10 mouse cellular contexts compared by ENCODE assay signal in the genomic region with DNA sequence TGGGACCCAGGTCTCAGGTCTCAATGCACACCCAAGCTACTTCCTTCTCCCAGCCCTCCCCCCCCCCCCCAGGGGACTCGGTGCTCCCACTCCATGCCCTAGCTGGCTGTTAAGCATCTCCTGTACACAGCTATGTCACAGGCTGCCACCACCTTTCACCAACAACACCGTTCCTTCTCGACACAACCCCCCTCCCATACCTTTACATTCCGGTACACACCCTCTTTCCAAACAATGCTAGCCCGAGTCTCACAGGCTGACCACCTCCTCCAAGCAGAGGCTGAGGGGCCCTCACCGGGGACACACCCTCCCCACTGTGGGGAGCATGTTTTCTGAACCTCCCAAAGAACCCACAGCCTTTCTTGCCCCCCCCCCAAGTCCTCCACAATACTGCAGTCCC. TPM values are rescaled to one million over a fixed set of nuclear protein-coding genes. Genes with fewer than 3 reads are reported as not detected.
DNase-seq lines count a peak whose midpoint lies in the region; ATAC-seq lines count a peak whose summit lies in the region.
"Had no signal": no experiment of that assay in that cellular context is flagged by ENCODE, and none has a peak within 500 bp of the region (broad histone marks: within the 10 kb centered on the region; RNA-seq: fewer than 3 reads in every experiment).

No protein-coding gene starts in this region.

- H3K4me3 ChIP-seq in lung, embryonic 16.5 days (ENCODE audit: low read length): peak overlapping the region; percentile 52
- peak overlapping the region; percentile 51 for H3K4me3 ChIP-seq in forebrain, embryonic 14.5 days (ENCODE audit: low read depth, low read length)
- peak overlapping the region; percentile 59 for H3K4me3 ChIP-seq in limb, embryonic 15.5 days
- H3K4me3 ChIP-seq in stomach, embryonic 16.5 days (replicated peaks; ENCODE audit: low read length): peak overlapping the region; percentile 59
- H3K4me3 ChIP-seq: liver, embryonic 12.5 days had no signal

- peak overlapping the region; percentile 49 for H3K9ac ChIP-seq in lung, embryonic 16.5 days (ENCODE audit: low read length)
- peak overlapping the region; percentile 74; the same call in 1 of the 2 replicates for H3K9ac ChIP-seq in forebrain, embryonic 14.5 days (ENCODE audit: low read length)
- no peak overlapping the region for H3K9ac ChIP-seq in limb, embryonic 15.5 days
- peak overlapping the region; percentile 64 for H3K9ac ChIP-seq in stomach, embryonic 16.5 days (ENCODE audit: low read length)
- H3K9ac ChIP-seq: liver, embryonic 12.5 days had no signal

- H3K4me1 ChIP-seq in lung, embryonic 16.5 days (replicated peaks; ENCODE audit: control insufficient read depth, insufficient read depth, low read length): peaks cover 41% of the 10 kb centered on the region
- peaks cover 40% of the 10 kb centered on the region for H3K4me1 ChIP-seq in forebrain, embryonic 14.5 days (ENCODE audit: control insufficient read depth, insufficient read depth, low read length)
- peaks cover 65% of the 10 kb centered on the region for H3K4me1 ChIP-seq in limb, embryonic 15.5 days
- peaks cover 38% of the 10 kb centered on the region for H3K4me1 ChIP-seq in stomach, embryonic 16.5 days (ENCODE audit: control insufficient read depth, insufficient read depth, low read length)

- H3K9me3 ChIP-seq in lung, embryonic 16.5 days (ENCODE audit: control insufficient read depth, low read length): no peaks in the 10 kb centered on the region
- H3K9me3 ChIP-seq in forebrain, embryonic 14.5 days (replicated peaks; ENCODE audit: control insufficient read depth, low read length): no peaks in the 10 kb centered on the region
- H3K9me3 ChIP-seq in limb, embryonic 15.5 days: no peaks in the 10 kb centered on the region
- H3K9me3 ChIP-seq in stomach, embryonic 16.5 days (replicated peaks; ENCODE audit: control insufficient read depth, low read length): no peaks in the 10 kb centered on the region
- H3K9me3 ChIP-seq: liver, embryonic 12.5 days had no signal

- DNase-seq in lung, postnatal 14 days: no peak
- no peak for DNase-seq in forebrain, embryonic 14.5 days (ENCODE audit: low spot score)
- no peak for DNase-seq in cerebellum, adult 18-20 months
- no peak for DNase-seq in left cerebral cortex, adult 11 months (ENCODE audit: low spot score)
- no peak for DNase-seq in thymus, adult 18-20 months
- DNase-seq: gastrocnemius, postnatal 10 days had no signal

- ATAC-seq in lung, embryonic 16.5 days (ENCODE audit: low read depth): peak; percentile 55
- ATAC-seq in forebrain, embryonic 14.5 days: no peak
- ATAC-seq in limb, embryonic 15.5 days (ENCODE audit: insufficient number of reproducible peaks, low FRiP score, low TSS enrichment, low read depth): no peak
- ATAC-seq in stomach, embryonic 16.5 days (ENCODE audit: insufficient read depth, low FRiP score): peak; percentile 76
- ATAC-seq: liver, embryonic 12.5 days had no signal

- 7% methylated on average over 6 of the region's 6 CpGs for WGBS in lung, embryonic 16.5 days
- WGBS in forebrain, embryonic 14.5 days: 2% methylated on average over 6 of the region's 6 CpGs
- WGBS in limb, embryonic 15.5 days: 8% methylated on average over 6 of the region's 6 CpGs
- 10% methylated on average over 6 of the region's 6 CpGs for WGBS in stomach, embryonic 16.5 days

- no peaks in the 10 kb centered on the region for H3K27me3 ChIP-seq in lung, embryonic 16.5 days (ENCODE audit: control insufficient read depth, insufficient read depth, low read depth, low read length)
- no peaks in the 10 kb centered on the region for H3K27me3 ChIP-seq in forebrain, embryonic 14.5 days (replicated peaks; ENCODE audit: control insufficient read depth, insufficient read depth, low read length)
- no peaks in the 10 kb centered on the region for H3K27me3 ChIP-seq in limb, embryonic 15.5 days
- no peaks in the 10 kb centered on the region for H3K27me3 ChIP-seq in stomach, embryonic 16.5 days (ENCODE audit: control insufficient read depth, insufficient read depth, low read length)

- H3K4me2 ChIP-seq in lung, embryonic 16.5 days (ENCODE audit: low read depth, low read length): peak overlapping the region; percentile 75
- H3K4me2 ChIP-seq in forebrain, embryonic 14.5 days (ENCODE audit: low read length): peak overlapping the region; percentile 76
- peak overlapping the region; percentile 94 for H3K4me2 ChIP-seq in limb, embryonic 15.5 days
- H3K4me2 ChIP-seq in stomach, embryonic 16.5 days (ENCODE audit: low read depth, low read length): peak overlapping the region; percentile 70

- peak overlapping the region; percentile 84 for H3K27ac ChIP-seq in lung, embryonic 16.5 days (ENCODE audit: low read length)
- H3K27ac ChIP-seq in forebrain, embryonic 14.5 days (ENCODE audit: low read depth, low read length): no peak overlapping the region
- H3K27ac ChIP-seq in limb, embryonic 15.5 days: no peak overlapping the region
- peak overlapping the region; percentile 88 for H3K27ac ChIP-seq in stomach, embryonic 16.5 days (ENCODE audit: low read length)
- H3K27ac ChIP-seq: liver, embryonic 12.5 days had no signal

- H3K36me3 ChIP-seq in lung, embryonic 16.5 days (ENCODE audit: control insufficient read depth, insufficient read depth, low read length): no peaks in the 10 kb centered on the region
- H3K36me3 ChIP-seq in forebrain, embryonic 14.5 days (ENCODE audit: control insufficient read depth, insufficient read depth, low read length): peaks cover 5% of the 10 kb centered on the region
- H3K36me3 ChIP-seq in limb, embryonic 15.5 days: no peaks in the 10 kb centered on the region
- H3K36me3 ChIP-seq in stomach, embryonic 16.5 days (ENCODE audit: control insufficient read depth, insufficient read depth, low read length): no peaks in the 10 kb centered on the region
- H3K36me3 ChIP-seq: liver, embryonic 12.5 days had no signal

RNA-seq across cellular contexts. Expression of a gene that starts 2.5 kb away (rescaled TPM):
- polyA plus RNA-seq in lung, embryonic 16.5 days (2015; fragmentation: Nextera tagmentation; extraction: Ambion mirVana): 15.2 and 15.3 TPM in 2 replicates
- 5.2 and 5.9 TPM in 2 replicates for polyA plus RNA-seq in forebrain, embryonic 14.5 days (2014; fragmentation: Nextera tagmentation; extraction: Ambion mirVana)
- 14.3 and 15.8 TPM in 2 replicates for polyA plus RNA-seq in limb, embryonic 15.5 days (2015; fragmentation: Nextera tagmentation; extraction: Ambion mirVana)
- polyA plus RNA-seq in stomach, embryonic 16.5 days (2015; fragmentation: Nextera tagmentation; extraction: Ambion mirVana): 39.8 and 44.1 TPM in 2 replicates

RNA-seq across cellular contexts. Expression of a gene that starts 19.0 kb away (rescaled TPM):
- 0.24 TPM in 1 of 2 replicates, not detected in the other for polyA plus RNA-seq in lung, embryonic 16.5 days (2015; fragmentation: Nextera tagmentation; extraction: Ambion mirVana)
- polyA plus RNA-seq in forebrain, embryonic 14.5 days (2014; fragmentation: Nextera tagmentation; extraction: Ambion mirVana): not detected in 2 replicates
- 0.40 TPM in 1 of 2 replicates, not detected in the other for polyA plus RNA-seq in limb, embryonic 15.5 days (2015; fragmentation: Nextera tagmentation; extraction: Ambion mirVana)
- polyA plus RNA-seq in stomach, embryonic 16.5 days (2015; fragmentation: Nextera tagmentation; extraction: Ambion mirVana): 0.95 and 1.3 TPM in 2 replicates
- polyA plus RNA-seq: liver, embryonic 12.5 days had no signal

RNA-seq across cellular contexts. Expression of a gene that starts 29.1 kb away (rescaled TPM):
- not detected in 2 replicates for polyA plus RNA-seq in lung, embryonic 16.5 days (2015; fragmentation: Nextera tagmentation; extraction: Ambion mirVana)
- 0.24 TPM in 1 of 2 replicates, not detected in the other for polyA plus RNA-seq in forebrain, embryonic 14.5 days (2014; fragmentation: Nextera tagmentation; extraction: Ambion mirVana)
- not detected in 2 replicates for polyA plus RNA-seq in limb, embryonic 15.5 days (2015; fragmentation: Nextera tagmentation; extraction: Ambion mirVana)
- polyA plus RNA-seq in stomach, embryonic 16.5 days (2015; fragmentation: Nextera tagmentation; extraction: Ambion mirVana): not detected in 2 replicates
- polyA plus RNA-seq: liver, embryonic 12.5 days had no signal

Comparison
In these comparisons a context has a peak if more than half of its experiments do, and no peak if none do; other contexts are left out.
1. ATAC-seq: peak in lung, embryonic 16.5 days (single experiment) and stomach, embryonic 16.5 days (single experiment); none in forebrain, embryonic 14.5 days (single experiment) and limb, embryonic 15.5 days (single experiment).
2. H3K27ac ChIP-seq: peak in lung, embryonic 16.5 days (single experiment) and stomach, embryonic 16.5 days (single experiment); none in forebrain, embryonic 14.5 days (single experiment) and limb, embryonic 15.5 days (single experiment).
3. Peak in every context shown above with its lines, with median percentiles within 50 percentile points of each other: H3K4me2 ChIP-seq and H3K4me3 ChIP-seq.